In the genomic region with DNA sequence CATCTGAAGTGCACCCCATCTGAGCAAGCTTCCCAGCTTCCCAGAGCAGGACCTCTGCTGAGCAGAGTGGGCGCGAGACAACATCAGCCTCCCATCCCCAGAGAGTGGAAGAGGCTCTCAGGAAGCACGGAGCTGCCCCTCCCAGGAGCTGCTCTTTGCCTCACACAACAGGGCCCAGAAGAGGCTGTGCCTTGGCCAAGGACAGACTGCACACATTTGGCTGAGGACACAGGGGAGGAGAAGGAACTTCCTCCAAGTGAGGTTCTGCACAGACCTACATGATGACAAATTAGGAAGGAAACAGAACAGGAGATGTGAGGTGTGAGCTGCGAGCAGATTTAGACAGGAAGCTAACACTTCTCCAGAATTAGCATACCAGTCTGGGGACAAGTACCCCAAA, we compare ENCODE assay signal across 15 mouse cellular contexts. TPM values are rescaled to one million over a fixed set of nuclear protein-coding genes. Genes with fewer than 3 reads are reported as not detected.
DNase-seq lines count a peak whose midpoint lies in the region; ATAC-seq lines count a peak whose summit lies in the region.
"Had no signal": no experiment of that assay in that cellular context is flagged by ENCODE, and none has a peak within 500 bp of the region (broad histone marks: within the 10 kb centered on the region; RNA-seq: fewer than 3 reads in every experiment).

No protein-coding gene starts in this region.

- H3K9ac ChIP-seq in hindbrain, embryonic 11.5 days (ENCODE audit: low read depth, low read length) = no peak overlapping the region
- H3K9ac ChIP-seq: hindbrain, embryonic 14.5 days; liver, embryonic 15.5 days had no signal

- no peak overlapping the region for H3K27ac ChIP-seq in hindbrain, embryonic 11.5 days (ENCODE audit: low read depth, low read length)
- H3K27ac ChIP-seq: hindbrain, embryonic 14.5 days; limb, embryonic 10.5 days; liver, embryonic 15.5 days; stomach, postnatal 0 days had no signal

- no peaks in the 10 kb centered on the region for H3K9me3 ChIP-seq in hindbrain, embryonic 11.5 days (ENCODE audit: control insufficient read depth, low read length)
- H3K9me3 ChIP-seq: limb, embryonic 10.5 days; liver, embryonic 15.5 days had no signal

- no peaks in the 10 kb centered on the region for H3K36me3 ChIP-seq in hindbrain, embryonic 11.5 days (ENCODE audit: control insufficient read depth, insufficient read depth, low read length)
- H3K36me3 ChIP-seq: limb, embryonic 10.5 days; liver, embryonic 15.5 days had no signal

- no peak for ATAC-seq in hindbrain, embryonic 11.5 days (ENCODE audit: low FRiP score)

- DNase-seq in heart, postnatal 10 days = peak; percentile 9 to 12
- no peak for DNase-seq in heart, adult 18-20 months
- DNase-seq in ovary, postnatal 36 days (ENCODE audit: low spot score) = peak; percentile 17
- no peak for DNase-seq in ovary, postnatal 14 days (ENCODE audit: low spot score)
- peak; percentile 61 for DNase-seq in cerebellum, postnatal 25 days
- DNase-seq in testis, postnatal 10 days (ENCODE audit: low spot score) = peak; percentile 51
- no peak for DNase-seq in hindbrain, embryonic 11.5 days (ENCODE audit: low spot score)
- DNase-seq in layer of hippocampus, adult 18-20 months (ENCODE audit: low spot score in 2 of 2) = no peak
- DNase-seq: adrenal gland, postnatal 10 days; kidney, adult 2 months; spleen, adult 18-20 months had no signal

- H3K4me3 ChIP-seq in hindbrain, embryonic 11.5 days (ENCODE audit: low read depth, low read length) = no peak overlapping the region
- H3K4me3 ChIP-seq: limb, embryonic 10.5 days; liver, embryonic 15.5 days had no signal

- intact Hi-C loops in heart, postnatal 10 days (cut with DNase I) = loop anchor here (5.0 kb wide), 1 partner anchor 39 kb away; the partner anchor contains the start of gene Cacnb4

- no peaks in the 10 kb centered on the region for H3K4me1 ChIP-seq in hindbrain, embryonic 11.5 days (replicated peaks; ENCODE audit: control insufficient read depth, insufficient read depth, low read length)
- H3K4me1 ChIP-seq: liver, embryonic 15.5 days had no signal

- no peaks in the 10 kb centered on the region for H3K27me3 ChIP-seq in hindbrain, embryonic 11.5 days (ENCODE audit: control insufficient read depth, insufficient read depth, low read length)
- H3K27me3 ChIP-seq: liver, embryonic 15.5 days had no signal

- H3K4me2 ChIP-seq in hindbrain, embryonic 11.5 days (replicated peaks; ENCODE audit: low read depth, low read length) = no peak overlapping the region
- H3K4me2 ChIP-seq: hindbrain, embryonic 14.5 days; liver, embryonic 15.5 days had no signal

- 48% methylated on average over 4 of the region's 4 CpGs for WGBS in hindbrain, embryonic 11.5 days

RNA-seq across cellular contexts. Expression of gene Cacnb4, which starts 38.4 kb away (rescaled TPM):
- under 1 TPM; 0.74 to 0.96 TPM for total RNA-seq in heart, postnatal 10 days (2021)
- under 1 TPM; 0.27 to 0.28 TPM for total RNA-seq in heart, adult 18-20 months (2021)
- polyA plus RNA-seq in hindbrain, embryonic 11.5 days (2014; fragmentation: Nextera tagmentation; extraction: Ambion mirVana) = 4.9 and 5.3 TPM in 2 replicates
- total RNA-seq in layer of hippocampus, adult 18-20 months (2021) = 10 to 100 TPM; 74.9 to 75.9 TPM

Comparison
In these comparisons a context has a peak if more than half of its experiments do, and no peak if none do; other contexts are left out.
1. DNase-seq: peak in heart, postnatal 10 days (2 of 2), ovary, postnatal 36 days (single experiment), cerebellum, postnatal 25 days (2 of 2) and testis, postnatal 10 days (single experiment); none in heart, adult 18-20 months (0 of 2), ovary, postnatal 14 days (single experiment), hindbrain, embryonic 11.5 days (single experiment) and layer of hippocampus, adult 18-20 months (0 of 2).
2. RNA of gene Cacnb4, which starts 38.4 kb away (total RNA-seq): 74.9 to 75.9 TPM in layer of hippocampus, adult 18-20 months; 0.74 to 0.96 TPM in heart, postnatal 10 days and 0.27 to 0.28 TPM in heart, adult 18-20 months; every median in the first group is over 10 times any median in the second.